Mouse (Mus musculus): ENCODE data around the gene Fthl17a.

Gene Fthl17a

DNA sequence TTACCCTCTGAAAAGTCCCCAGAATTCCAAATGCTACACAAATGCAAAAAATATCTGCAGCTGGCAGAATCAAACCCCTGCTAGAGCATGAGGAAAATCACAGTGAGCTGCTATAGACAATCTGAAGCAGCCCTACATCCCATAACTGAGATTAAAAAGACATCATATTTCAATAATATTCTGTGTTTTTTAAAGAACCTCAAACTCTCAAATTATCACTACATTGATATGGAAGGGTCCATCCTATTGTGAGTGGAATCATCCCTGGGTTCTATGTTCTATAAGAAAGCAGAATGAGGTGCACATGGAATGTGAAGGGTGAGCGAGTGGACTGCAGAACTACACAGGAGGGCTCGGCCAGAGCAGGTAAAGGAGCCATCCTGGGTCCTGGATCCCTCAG, at the start of gene Fthl17a:
Fthl17a (plus strand) TSS at position 301 of the 400 bp plus-strand sequence.
- DNase-seq = no peak

DNA sequence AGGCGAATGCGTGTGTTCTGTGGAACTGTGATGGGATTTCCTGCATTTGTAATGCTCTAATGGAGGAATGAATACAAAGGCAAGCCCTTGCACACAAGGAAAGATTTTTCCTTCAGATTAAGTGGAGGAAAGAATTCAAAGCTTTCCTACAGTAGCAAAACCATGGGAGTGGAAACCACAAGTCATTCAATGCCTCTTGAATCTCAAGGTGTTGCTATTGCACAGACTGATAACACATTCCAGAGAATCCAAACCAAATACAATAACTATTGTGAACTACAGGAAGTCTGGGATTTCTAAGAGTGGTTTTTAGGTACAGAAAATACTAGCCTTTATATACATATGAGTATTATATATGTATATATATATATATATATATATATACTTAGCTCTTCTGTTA, 42.5 kb upstream of the Fthl17a start:
- DNase-seq = no peak

DNA sequence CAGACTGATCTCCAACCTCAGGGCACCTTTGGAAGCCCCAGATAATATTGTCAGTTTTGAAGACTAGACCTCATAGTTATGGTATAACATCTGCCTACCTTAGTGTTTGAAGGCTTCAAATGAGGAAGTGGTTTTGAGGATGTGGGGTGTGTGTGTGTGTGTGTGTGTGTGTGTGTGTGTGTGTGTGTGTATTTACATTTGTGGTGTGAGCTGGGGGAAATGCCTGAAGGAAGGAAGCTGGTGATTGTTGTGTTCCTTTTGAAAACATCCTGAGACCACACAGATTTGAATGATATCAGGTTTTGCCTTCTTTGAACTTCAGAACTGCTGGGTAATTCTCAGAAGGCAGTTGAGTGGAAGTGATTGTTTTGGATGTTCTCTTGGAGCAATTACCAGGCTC, 22.6 kb upstream of the Fthl17a start:
- no peak for DNase-seq

DNA sequence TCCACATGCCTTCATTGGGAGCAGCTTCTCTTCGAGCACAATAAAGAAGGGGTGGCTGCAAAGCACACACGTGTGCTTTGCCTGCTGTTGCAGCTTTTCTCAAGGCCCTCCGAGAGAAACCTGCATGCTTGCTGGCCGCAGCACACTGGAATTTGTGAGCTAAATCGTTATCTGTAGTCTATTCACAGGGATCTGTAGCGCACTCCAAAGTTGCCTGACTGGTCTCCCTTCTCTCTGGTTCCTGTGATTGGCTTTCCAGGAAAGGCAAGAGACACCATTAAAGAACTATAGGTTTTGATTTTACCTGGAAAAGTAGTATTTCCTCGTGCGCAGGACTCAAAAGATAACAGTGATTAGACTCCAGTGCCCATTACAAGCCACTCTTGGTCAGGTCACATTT, 22.3 kb downstream of the Fthl17a start:
- DNase-seq = no peak

DNA sequence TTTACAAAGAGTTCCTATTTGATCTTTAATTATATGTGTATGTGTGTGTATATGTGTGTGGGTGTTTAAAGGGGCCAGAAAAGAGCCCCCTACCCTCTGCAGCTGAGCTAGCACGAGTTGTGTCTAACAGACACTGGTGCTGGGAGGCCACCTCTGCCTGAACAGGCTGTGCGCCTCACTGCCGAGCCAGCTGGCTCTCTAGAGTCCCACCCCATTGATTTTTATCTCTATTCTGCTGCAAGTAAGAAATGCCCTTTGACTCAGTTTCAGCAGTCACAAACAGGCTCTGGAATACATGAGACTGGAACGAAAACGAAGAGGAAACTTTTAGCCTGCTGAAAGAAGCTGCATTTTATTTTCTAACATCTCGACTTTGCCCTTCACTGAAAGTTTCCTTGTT, 22.8 kb downstream of the Fthl17a start:
- DNase-seq = no peak

DNA sequence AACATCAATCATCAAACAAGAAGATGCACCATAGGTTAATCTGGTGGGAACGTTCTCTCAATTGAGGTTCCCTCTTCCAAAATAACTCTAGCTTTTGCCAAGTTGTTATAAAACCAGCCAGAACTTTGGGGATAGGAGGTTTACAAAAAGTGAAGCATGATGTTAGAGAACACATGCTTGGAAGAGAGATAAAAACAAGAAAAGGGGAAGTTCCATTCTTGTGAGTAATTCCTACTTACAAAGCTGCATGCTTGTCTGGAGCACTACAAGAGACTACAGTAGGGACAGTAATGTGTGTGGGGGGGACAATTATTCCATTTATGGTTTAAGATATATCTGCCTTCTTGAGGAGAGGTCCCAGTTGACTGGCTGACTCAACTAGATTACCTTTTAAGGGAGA, 40.4 kb downstream of the Fthl17a start:
- DNase-seq = no peak

DNA sequence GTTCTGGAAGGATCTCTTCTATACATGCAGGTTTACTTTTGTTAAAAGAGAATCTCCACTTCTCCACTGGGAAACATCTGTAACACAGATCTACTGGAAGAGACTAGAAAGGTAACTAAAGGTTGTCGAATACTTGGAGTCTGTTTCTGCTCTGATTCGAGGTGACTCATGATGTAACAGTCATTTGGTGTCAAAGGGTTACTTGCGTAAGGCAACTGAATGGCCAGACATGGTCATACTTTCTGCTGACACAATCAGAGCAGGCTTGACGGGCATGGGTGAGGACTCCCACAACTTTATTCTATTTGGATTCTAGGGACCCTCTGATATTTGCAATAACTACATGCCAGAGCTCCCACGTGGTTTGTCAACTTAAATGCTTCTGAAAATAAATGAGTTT, 43.3 kb downstream of the Fthl17a start:
- no peak for DNase-seq

DNA sequence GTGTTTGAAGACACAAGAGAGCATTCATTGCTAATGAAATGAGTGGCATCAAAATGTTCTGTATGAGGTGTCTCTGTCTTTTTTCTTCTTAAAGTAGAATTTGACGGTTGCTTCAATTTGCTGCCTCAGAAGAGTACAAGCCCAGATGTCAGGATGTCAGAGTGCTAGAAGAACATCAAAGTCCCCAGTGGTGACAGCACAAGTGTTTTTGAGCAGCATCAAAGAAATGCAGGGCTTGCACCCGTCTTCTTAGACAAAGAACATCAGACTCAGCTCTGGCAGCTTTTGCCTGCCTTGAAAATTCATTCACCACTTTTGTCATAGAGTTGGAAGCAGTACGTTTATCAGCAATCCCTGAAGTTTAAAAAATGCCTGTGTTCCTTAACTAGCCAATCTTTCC, 44.5 kb downstream of the Fthl17a start:
- DNase-seq = no peak

DNA sequence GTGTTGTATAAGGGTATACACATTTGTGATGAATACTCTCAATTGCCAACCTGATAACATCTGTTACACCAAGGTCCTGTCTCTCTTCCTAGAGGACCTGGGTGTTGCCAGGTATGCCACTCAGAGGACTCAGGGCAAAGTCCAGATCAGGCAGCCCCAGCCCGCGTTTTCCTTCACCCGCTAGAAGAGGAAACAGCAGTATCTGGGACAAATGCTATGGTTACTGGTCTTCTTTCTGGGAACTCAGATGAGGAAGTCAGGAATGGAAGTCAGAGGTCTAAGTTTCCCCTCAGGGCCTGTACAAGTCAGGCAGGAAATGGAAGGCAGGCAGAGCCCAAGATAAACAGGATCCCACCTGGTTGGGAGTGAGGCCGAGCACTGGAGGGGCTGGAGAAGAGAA, 55.2 kb downstream of the Fthl17a start:
- no peak for DNase-seq

DNA sequence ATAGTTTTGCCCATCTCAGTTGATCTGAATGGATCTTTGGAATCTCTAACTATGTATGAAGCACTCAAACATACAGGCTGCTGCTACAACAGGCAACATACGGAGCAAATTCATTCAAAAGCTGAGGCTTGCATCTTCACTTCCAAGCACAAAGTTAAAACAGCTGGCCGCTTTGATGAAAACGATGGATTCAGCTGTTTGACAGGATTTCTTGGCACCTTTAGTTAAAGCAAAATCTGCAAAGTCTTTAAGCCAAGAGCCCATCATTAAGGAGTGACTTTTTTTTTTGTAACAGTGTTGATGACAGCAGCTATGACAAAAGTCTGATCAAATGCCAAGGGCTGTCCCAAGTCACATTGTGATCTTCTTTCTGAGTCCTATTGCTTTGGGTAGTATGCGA, 69.1 kb downstream of the Fthl17a start:
- no peak for DNase-seq

DNA sequence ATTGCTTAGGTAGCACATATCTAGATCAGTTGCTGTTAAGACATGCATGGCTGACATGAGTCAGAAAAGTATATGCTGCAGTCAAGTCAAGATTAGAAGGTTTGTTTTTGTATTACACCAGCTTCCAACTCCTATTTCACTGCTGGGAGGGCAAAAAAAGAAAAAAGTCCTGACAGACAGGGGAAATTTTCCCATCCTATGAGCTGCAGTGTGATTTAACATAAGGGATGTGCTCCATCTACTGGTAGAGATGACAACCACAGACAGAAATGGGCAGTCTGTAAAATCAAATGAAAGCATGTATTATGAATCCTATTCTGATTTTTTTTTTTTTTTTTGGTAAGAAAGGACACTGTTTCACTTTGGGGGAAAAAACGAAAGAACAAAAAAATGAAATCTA, 69.7 kb downstream of the Fthl17a start:
- DNase-seq = no peak
